Mouse (Mus musculus) spleen, adult 10 weeks (tissue): ENCODE measurements around the gene Apaf1. TPM values are rescaled to one million over a fixed set of nuclear protein-coding genes. Genes with fewer than 3 reads are reported as not detected.

Source experiments
- polyA plus RNA-seq: library from polyadenylated mRNA; stranded (reverse); fragments of 350-450 nt; fragmentation: Illumina TruSeq; extraction: RNeasy Lipid Tissue Mini Kit (QIAGEN cat#74804); gene quantifications from one replicate; pipeline ENCODE4 v1.2.3, GENCODE M21; 2015; ENCODE audit warnings: low replicate concordance; ENCODE audit not compliant: insufficient read depth

Apaf1 gene
- 27.5 TPM for polyA plus RNA-seq

DNA sequence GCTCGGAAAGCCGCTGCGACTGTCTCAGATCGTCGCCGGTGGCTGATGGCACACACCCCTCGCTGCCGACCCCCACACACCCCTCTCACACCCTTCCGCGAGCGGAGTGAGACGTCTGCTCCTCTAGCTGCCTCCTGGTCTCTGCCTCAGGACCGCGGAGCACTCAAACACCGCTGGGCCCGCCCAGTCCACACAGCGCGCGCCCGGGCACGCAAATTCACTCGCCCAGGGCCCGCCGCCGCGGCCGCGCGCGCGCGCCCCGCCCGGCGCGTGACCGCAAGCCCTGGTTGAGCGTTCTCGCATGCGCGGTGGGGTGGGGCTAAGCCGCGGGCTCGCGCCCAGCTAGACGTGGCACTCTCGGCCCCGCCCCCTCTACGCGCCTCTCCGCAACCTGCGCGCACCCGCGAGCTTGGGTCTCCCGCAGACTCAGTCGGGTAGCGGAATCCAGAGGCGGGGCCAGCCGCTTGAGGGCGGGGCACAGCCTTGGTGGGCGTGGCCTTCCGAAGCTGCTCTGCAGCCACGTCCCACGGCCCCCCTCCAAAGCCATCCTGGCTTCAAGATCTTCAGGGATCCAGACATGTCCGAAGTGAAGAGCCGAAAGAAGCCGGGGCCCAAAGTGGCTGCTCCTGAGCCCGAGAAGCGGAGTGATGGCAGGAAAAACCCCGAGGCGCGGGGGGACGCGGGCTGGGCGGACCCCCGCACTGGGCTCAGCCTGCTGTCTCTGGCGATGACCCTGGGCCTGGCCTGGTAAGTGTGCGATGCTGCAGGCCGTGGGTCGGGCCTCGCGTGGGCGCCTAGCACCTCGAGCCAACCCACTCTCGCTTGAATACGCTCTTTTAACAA is at the start of gene Apaf1, which contains the start of gene Ikbip:
Gene Apaf1, minus strand, starts transcription at position 221 of the 843 bp plus-strand sequence.
Gene Ikbip, plus strand, starts transcription at position 391 of the 843 bp plus-strand sequence.

DNA sequence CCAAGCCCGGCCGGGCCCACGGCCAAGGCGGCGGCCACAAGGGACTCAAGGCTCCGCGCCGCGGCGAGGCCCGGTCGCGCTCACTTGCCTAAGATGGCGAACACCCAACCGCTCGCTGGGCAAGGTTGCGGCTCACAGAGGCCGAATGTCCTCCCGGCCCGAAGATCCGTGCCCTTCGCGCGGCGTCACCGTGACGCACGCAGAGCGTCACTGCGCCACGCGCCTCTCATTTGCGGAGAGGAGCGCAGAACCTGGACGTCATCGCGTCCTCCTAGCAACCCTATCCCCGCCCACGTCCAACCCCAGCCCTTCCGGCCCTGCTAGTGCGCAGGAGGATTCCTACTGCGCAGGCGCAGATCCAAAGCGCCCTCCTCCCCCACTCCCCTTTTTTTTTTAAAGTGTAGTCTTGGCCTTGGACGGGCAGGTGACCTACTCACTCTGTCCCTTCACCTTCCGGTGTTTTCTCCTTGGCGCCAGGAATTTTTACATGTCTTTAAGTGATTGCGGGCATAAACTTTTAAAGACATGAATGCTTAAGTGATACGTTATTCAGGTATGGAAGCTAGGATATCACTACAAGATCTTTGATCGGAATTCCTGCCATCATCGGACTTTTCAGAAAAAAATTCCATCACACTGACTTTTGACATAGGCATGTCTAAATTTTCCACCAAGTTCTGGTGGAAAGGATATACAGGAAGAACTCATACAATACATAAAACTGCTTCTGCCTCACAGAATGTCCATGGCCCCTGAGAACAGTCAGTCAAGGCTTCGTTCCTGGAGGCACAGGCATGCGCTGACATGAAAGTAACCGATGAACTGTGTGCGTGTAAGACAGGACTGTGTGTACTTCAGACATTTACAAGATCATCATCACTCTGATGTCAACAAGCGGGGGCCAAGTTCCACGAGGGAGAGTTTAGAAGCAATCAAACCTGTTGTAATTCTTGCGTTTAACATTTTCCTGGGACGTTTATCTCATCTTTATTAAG is 41.6 kb upstream of the Apaf1 start, which contains the start of gene Slc25a3:
Gene Slc25a3, minus strand, starts transcription at position 232 of the 995 bp plus-strand sequence.

Other genes with a start within 250 kb of the Apaf1 start
- 17.4 TPM for gene Ikbip, start 170 bp upstream of the Apaf1 start, polyA plus RNA-seq
- gene Slc25a3, start 41.3 kb upstream of the Apaf1 start, polyA plus RNA-seq = 673 TPM
- gene Tmpo, start 98.5 kb upstream of the Apaf1 start, polyA plus RNA-seq = 323 TPM